Mouse (Mus musculus) limb, embryonic 12.5 days (tissue): Measurements from ENCODE around the gene Ccdc191. TPM values are rescaled to one million over a fixed set of nuclear protein-coding genes. Genes with fewer than 3 reads are reported as not detected.

ENCODE experiments used
- ATAC-seq: fragments of 200-750 bp; cut with Nextera tagmentation; 2 replicates; pipeline ENCODE4 v1.8.0; 2017; ENCODE audit warnings: low read depth, moderate TSS enrichment; ENCODE audit not compliant: insufficient number of reproducible peaks, insufficient read depth, low FRiP score, low TSS enrichment
- H3K27ac ChIP-seq: fragments of 300-500 bp; sonication (generic); 2 replicates; pipeline ENCODE4 v1.5.1; 2016; ENCODE audit warnings: mild to moderate bottlenecking, moderate library complexity
- H3K27me3 ChIP-seq: fragments of 300-500 bp; sonication (generic); 2 replicates; pipeline ENCODE4 v1.6.1; 2016; ENCODE audit warnings: mild to moderate bottlenecking, moderate library complexity
- H3K36me3 ChIP-seq: fragments of 300-500 bp; sonication (generic); 2 replicates; pipeline ENCODE4 v1.6.1; 2016; ENCODE audit warnings: mild to moderate bottlenecking, moderate library complexity
- H3K4me1 ChIP-seq: fragments of 300-500 bp; sonication (generic); replicated peaks from 2 replicates; pipeline ENCODE4 v1.6.1; 2016
- H3K4me2 ChIP-seq: fragments of 300-500 bp; sonication (generic); 2 replicates; pipeline ENCODE4 v1.6.1; 2016; ENCODE audit warnings: mild to moderate bottlenecking, moderate library complexity
- H3K4me3 ChIP-seq: fragments of 300-500 bp; sonication (generic); replicated peaks from 2 replicates; pipeline ENCODE4 v1.5.1; 2016; ENCODE audit warnings: mild to moderate bottlenecking
- H3K9ac ChIP-seq: fragments of 300-500 bp; sonication (generic); replicated peaks from 2 replicates; pipeline ENCODE4 v1.6.1; 2016; ENCODE audit warnings: mild to moderate bottlenecking, moderate library complexity
- H3K9me3 ChIP-seq: fragments of 300-500 bp; sonication (generic); 2 replicates; pipeline ENCODE4 v1.6.1; 2016; ENCODE audit warnings: mild to moderate bottlenecking, moderate library complexity
- WGBS: fragments of 180-500 bp; shearing (Covaris S2); methylation state at CpG from one replicate; pipeline ENCODE4 v1.1.7; 2016; 5-methylcytosine and 5-hydroxymethylcytosine counted together
- polyA plus RNA-seq: library from polyadenylated mRNA; unstranded; fragments of >200 nt; fragmentation: Nextera tagmentation; extraction: Ambion mirVana; gene quantifications from 2 replicates; pipeline ENCODE4 v1.2.1, GENCODE M21; 2016

The Ccdc191 gene
- polyA plus RNA-seq: 15.1 and 18.1 TPM in 2 replicates

GRCm38 (mm10) chr16:43889208-43890004, at the start of gene Ccdc191:
Gene Ccdc191, plus strand, starts transcription at chr16:43889800.
- Histone ChIP-seq H3K36me3 (no peaks in the 10 kb centered on the region), H3K27ac (peak within 1 kb of the TSS; percentile 80), H3K9me3 (no peaks in the 10 kb centered on the region), H3K27me3 (no peaks in the 10 kb centered on the region), H3K4me2 (peak within 1 kb of the TSS; percentile 78), H3K9ac (peak within 1 kb of the TSS; percentile 84), H3K4me1 (peaks cover 11% of the 10 kb centered on the region), H3K4me3 (peak within 1 kb of the TSS; percentile 65)
- ATAC-seq: peak; percentile 100
- WGBS: under 1% methylated on average over 33 of the region's 33 CpGs

- Histone ChIP-seq H3K4me3 (no peak overlapping the region), H3K9ac (no peak overlapping the region), H3K4me1 (no peaks in the 10 kb centered on the region), H3K36me3 (no peaks in the 10 kb centered on the region), H3K27ac (no peak overlapping the region), H3K27me3 (no peaks in the 10 kb centered on the region), H3K9me3 (no peaks in the 10 kb centered on the region), H3K4me2 (no peak overlapping the region)
- ATAC-seq: no peak
- WGBS: 97% methylated on average over 1 of the region's 1 CpGs
These were observed 48.4 kb upstream of the Ccdc191 start for GRCm38 (mm10) chr16:43841236-43841635.

- Histone ChIP-seq H3K27me3 (no peaks in the 10 kb centered on the region), H3K4me3 (no peak overlapping the region), H3K4me2 (no peak overlapping the region), H3K27ac (no peak overlapping the region), H3K9ac (no peak overlapping the region), H3K4me1 (no peaks in the 10 kb centered on the region), H3K36me3 (no peaks in the 10 kb centered on the region), H3K9me3 (no peaks in the 10 kb centered on the region)
- 60% methylated on average over 1 of the region's 1 CpGs for WGBS
- no peak for ATAC-seq
These were observed 39.8 kb upstream of the Ccdc191 start for GRCm38 (mm10) chr16:43849839-43850238.

DNA sequence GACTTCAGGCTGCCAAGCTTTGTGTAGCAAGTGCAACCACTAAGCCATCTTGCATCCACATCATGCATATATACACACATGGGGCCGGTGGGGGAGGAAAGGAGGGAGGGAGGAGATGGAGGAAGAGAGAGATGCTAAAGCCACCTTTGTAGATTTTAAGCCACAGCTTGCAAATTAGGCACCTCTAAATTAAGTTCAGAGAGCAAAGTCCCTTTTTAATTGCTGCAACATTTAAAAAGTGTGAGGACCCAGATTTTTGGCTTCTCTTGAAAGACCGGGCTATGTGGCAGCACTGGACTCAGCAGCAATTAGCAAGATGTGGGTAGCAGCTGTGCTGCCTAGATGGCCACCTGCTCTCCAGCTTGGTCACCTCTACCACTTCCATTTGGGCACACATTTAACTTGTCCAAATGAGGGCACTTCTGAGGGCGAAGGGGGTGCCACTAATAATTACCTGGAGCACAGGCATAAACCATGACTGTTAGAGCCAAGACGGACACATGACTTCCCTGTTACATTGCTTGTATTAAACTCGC, 30.6 kb upstream of the Ccdc191 start:
- WGBS: 80% methylated on average over 5 of the region's 5 CpGs
- Histone ChIP-seq H3K4me2 (no peak overlapping the region), H3K4me3 (no peak overlapping the region), H3K9me3 (no peaks in the 10 kb centered on the region), H3K27ac (no peak overlapping the region), H3K27me3 (no peaks in the 10 kb centered on the region), H3K4me1 (no peaks in the 10 kb centered on the region), H3K9ac (no peak overlapping the region), H3K36me3 (peaks cover 23% of the 10 kb centered on the region)
- no peak for ATAC-seq

DNA sequence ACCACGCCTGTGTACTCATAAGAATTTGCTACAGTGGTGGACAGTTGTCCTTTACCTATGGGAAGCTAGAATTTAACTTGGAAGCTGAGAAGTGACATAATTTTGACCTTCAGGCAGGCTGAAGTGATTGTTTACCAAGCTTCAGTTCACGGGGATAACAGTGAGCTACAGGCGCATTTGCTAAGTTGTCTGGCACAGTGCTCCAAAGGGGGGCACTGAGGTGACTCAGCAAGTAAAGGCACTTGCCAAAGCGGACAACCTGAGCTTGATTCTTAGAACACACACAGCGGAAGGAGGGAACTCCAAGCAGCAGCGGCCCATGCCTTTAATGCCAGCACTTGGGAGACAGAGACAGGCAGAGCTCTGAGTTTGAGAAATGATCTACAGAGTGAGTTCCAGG, 29.0 kb upstream of the Ccdc191 start:
- WGBS: 85% methylated on average over 6 of the region's 6 CpGs
- Histone ChIP-seq H3K4me3 (no peak overlapping the region), H3K4me2 (no peak overlapping the region), H3K27me3 (no peaks in the 10 kb centered on the region), H3K36me3 (peaks cover 27% of the 10 kb centered on the region), H3K27ac (no peak overlapping the region), H3K4me1 (no peaks in the 10 kb centered on the region), H3K9ac (no peak overlapping the region), H3K9me3 (no peaks in the 10 kb centered on the region)
- ATAC-seq: no peak

GRCm38 (mm10) chr16:43869805-43870204, 19.8 kb upstream of the Ccdc191 start:
- no peak for ATAC-seq
- Histone ChIP-seq H3K27ac (no peak overlapping the region), H3K4me1 (no peaks in the 10 kb centered on the region), H3K27me3 (no peaks in the 10 kb centered on the region), H3K4me2 (no peak overlapping the region), H3K9ac (no peak overlapping the region), H3K9me3 (no peaks in the 10 kb centered on the region), H3K36me3 (peaks cover 48% of the 10 kb centered on the region), H3K4me3 (no peak overlapping the region)

DNA sequence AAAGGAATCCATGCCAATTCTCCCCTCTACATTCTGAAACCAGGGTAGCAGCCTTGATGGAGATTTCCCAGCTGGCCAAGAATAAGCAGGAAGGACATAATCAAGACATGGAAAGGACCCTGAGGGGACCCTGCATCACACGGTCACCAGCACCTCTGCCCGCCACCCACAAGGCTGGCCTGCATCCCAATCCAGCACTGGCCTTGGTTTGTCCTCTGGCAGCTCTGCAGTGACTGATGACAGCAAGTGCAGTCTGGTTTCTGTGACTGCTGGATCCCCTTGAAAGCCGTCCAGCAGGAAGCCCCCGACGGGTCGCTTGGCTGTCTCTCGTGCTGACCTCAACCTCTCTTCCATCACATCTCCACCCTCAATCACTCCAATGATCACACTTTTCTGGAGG, 18.2 kb upstream of the Ccdc191 start:
- H3K9me3 ChIP-seq: no peaks in the 10 kb centered on the region
- WGBS: 92% methylated on average over 7 of the region's 7 CpGs
- no peak overlapping the region for H3K4me3 ChIP-seq
- ATAC-seq: no peak
- H3K4me2 ChIP-seq: no peak overlapping the region
- H3K4me1 ChIP-seq: no peaks in the 10 kb centered on the region
- no peak overlapping the region for H3K9ac ChIP-seq
- H3K27me3 ChIP-seq: no peaks in the 10 kb centered on the region
- H3K36me3 ChIP-seq: peaks cover 63% of the 10 kb centered on the region
- H3K27ac ChIP-seq: no peak overlapping the region

GRCm38 (mm10) chr16:43879769-43880168, 9.8 kb upstream of the Ccdc191 start:
- 88% methylated on average over 6 of the region's 6 CpGs for WGBS
- Histone ChIP-seq H3K4me3 (no peak overlapping the region), H3K27me3 (no peaks in the 10 kb centered on the region), H3K27ac (no peak overlapping the region), H3K36me3 (peaks cover 50% of the 10 kb centered on the region), H3K9me3 (no peaks in the 10 kb centered on the region), H3K9ac (no peak overlapping the region), H3K4me2 (no peak overlapping the region), H3K4me1 (no peaks in the 10 kb centered on the region)
- no peak for ATAC-seq

- Histone ChIP-seq H3K27ac (no peak overlapping the region), H3K4me3 (no peak overlapping the region)
- WGBS: 58% methylated on average over 3 of the region's 3 CpGs
These were observed 8.0 kb upstream of the Ccdc191 start for GRCm38 (mm10) chr16:43881636-43882035.

GRCm38 (mm10) chr16:43882329-43882728, 7.3 kb upstream of the Ccdc191 start:
- no peak for ATAC-seq
- Histone ChIP-seq H3K9ac (no peak overlapping the region), H3K4me2 (no peak overlapping the region), H3K27me3 (no peaks in the 10 kb centered on the region), H3K4me3 (no peak overlapping the region), H3K36me3 (peaks cover 30% of the 10 kb centered on the region), H3K27ac (no peak overlapping the region), H3K4me1 (no peaks in the 10 kb centered on the region), H3K9me3 (no peaks in the 10 kb centered on the region)
- 93% methylated on average over 2 of the region's 2 CpGs for WGBS

More at GRCm38 (mm10) chr16:43881636-43882035, 8.0 kb upstream of the Ccdc191 start:
- Histone ChIP-seq H3K9me3 (no peaks in the 10 kb centered on the region), H3K9ac (no peak overlapping the region), H3K4me1 (no peaks in the 10 kb centered on the region), H3K27me3 (no peaks in the 10 kb centered on the region), H3K4me2 (no peak overlapping the region), H3K36me3 (peaks cover 33% of the 10 kb centered on the region)
- ATAC-seq: no peak

DNA sequence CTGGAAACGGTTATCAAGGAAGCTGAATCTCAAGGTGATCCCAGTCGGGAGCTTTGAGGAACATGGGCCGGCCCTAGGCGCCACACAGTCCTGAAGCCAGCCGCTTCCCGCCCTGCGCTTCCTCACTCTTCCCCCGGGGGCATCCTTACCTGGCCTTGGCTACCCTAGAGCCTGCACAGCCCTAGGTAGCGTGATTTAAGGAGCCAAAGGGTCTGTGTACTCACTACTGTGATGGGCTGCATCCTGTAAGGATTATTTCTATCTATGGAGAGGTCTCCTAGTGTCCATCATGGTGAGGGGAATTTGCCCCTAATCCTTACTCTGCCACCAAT, 371 bp downstream of the Ccdc191 start:
- H3K4me1 ChIP-seq: peaks cover 11% of the 10 kb centered on the region
- peak overlapping the region; percentile 65 for H3K4me3 ChIP-seq
- H3K9me3 ChIP-seq: no peaks in the 10 kb centered on the region
- WGBS: 0% methylated on average over 9 of the region's 9 CpGs
- peak overlapping the region; percentile 80 for H3K27ac ChIP-seq
- ATAC-seq: peak; percentile 98
- peak overlapping the region; percentile 78 for H3K4me2 ChIP-seq
- peak overlapping the region; percentile 84 for H3K9ac ChIP-seq
- H3K36me3 ChIP-seq: no peaks in the 10 kb centered on the region
- H3K27me3 ChIP-seq: no peaks in the 10 kb centered on the region
